Mouse (Mus musculus) liver (tissue): ENCODE measurements around the gene Ston2.

Experiments
- DNase-seq: peaks from one replicate; pipeline ENCODE4 v3.0.0-alpha.2; 2020; ENCODE audit warnings: mixed read lengths

The Ston2 gene

GRCm38 (mm10) chr12:91787959-91788437 lies at the start of gene Ston2:
TSS of gene Ston2 (minus strand) at chr12:91788387.
- DNase-seq, result no peak

- no peak for DNase-seq
These were observed 49.3 kb upstream of the Ston2 start for GRCm38 (mm10) chr12:91837401-91838065.

- DNase-seq, result no peak
These were observed 45.7 kb upstream of the Ston2 start for GRCm38 (mm10) chr12:91833939-91834333.

- no peak for DNase-seq
These were observed 45.2 kb upstream of the Ston2 start for GRCm38 (mm10) chr12:91833237-91833938.

- DNase-seq, result no peak
These were observed 43.2 kb upstream of the Ston2 start for GRCm38 (mm10) chr12:91831410-91831809.

- DNase-seq, result no peak
These were observed 32.3 kb upstream of the Ston2 start for GRCm38 (mm10) chr12:91820461-91820860.

- no peak for DNase-seq
These were observed 30.5 kb upstream of the Ston2 start for GRCm38 (mm10) chr12:91818726-91819125.

GRCm38 (mm10) chr12:91815990-91816389 lies 27.8 kb upstream of the Ston2 start:
- peak; percentile 60 for DNase-seq

- no peak for DNase-seq
These were observed 27.4 kb upstream of the Ston2 start for GRCm38 (mm10) chr12:91815552-91815951.

GRCm38 (mm10) chr12:91808911-91809310 lies 20.7 kb upstream of the Ston2 start:
- no peak for DNase-seq

- no peak for DNase-seq
These were observed 19.6 kb upstream of the Ston2 start for GRCm38 (mm10) chr12:91807761-91808160.

GRCm38 (mm10) chr12:91807095-91807494 lies 18.9 kb upstream of the Ston2 start:
- no peak for DNase-seq

GRCm38 (mm10) chr12:91804262-91804661 lies 16.1 kb upstream of the Ston2 start:
- no peak for DNase-seq

- DNase-seq, result no peak
These were observed 15.2 kb upstream of the Ston2 start for GRCm38 (mm10) chr12:91803207-91803932.

GRCm38 (mm10) chr12:91802586-91803206 lies 14.5 kb upstream of the Ston2 start:
- no peak for DNase-seq

- no peak for DNase-seq
These were observed 12.7 kb upstream of the Ston2 start for GRCm38 (mm10) chr12:91800861-91801385.

- no peak for DNase-seq
These were observed 11.7 kb upstream of the Ston2 start for GRCm38 (mm10) chr12:91799821-91800335.

- no peak for DNase-seq
These were observed 11.2 kb upstream of the Ston2 start for GRCm38 (mm10) chr12:91799379-91799773.

GRCm38 (mm10) chr12:91798720-91799378 lies 10.7 kb upstream of the Ston2 start:
- no peak for DNase-seq

- no peak for DNase-seq
These were observed 8.6 kb upstream of the Ston2 start for GRCm38 (mm10) chr12:91796774-91797173.

GRCm38 (mm10) chr12:91793266-91793665 lies 5.1 kb upstream of the Ston2 start:
- DNase-seq, result peak; percentile 39

GRCm38 (mm10) chr12:91791822-91792221 lies 3.6 kb upstream of the Ston2 start:
- DNase-seq, result no peak
